Comparison of ENCODE assay signal across 8 mouse cellular contexts in genomic region chr12:84190151-84190820, GRCm38 (mm10). TPM values are rescaled to one million over a fixed set of nuclear protein-coding genes. Genes with fewer than 3 reads are reported as not detected.
A peak's percentile ranks its signal among the peaks of the same experiment; 100 is the strongest.
DNase-seq lines count a peak whose midpoint lies in the region; ATAC-seq lines count a peak whose summit lies in the region.

No protein-coding gene starts in this region.

- WGBS in heart, embryonic 11.5 days (ENCODE audit: insufficient replicate concordance) = 29% methylated on average over 13 of the region's 15 CpGs
- WGBS in forebrain, embryonic 14.5 days = 64% methylated on average over 15 of the region's 15 CpGs
- WGBS in liver, embryonic 12.5 days (ENCODE audit: insufficient replicate concordance) = 43% methylated on average over 13 of the region's 15 CpGs

- H3K4me1 ChIP-seq in heart, embryonic 11.5 days (ENCODE audit: control insufficient read depth, insufficient read depth, low read length) = peaks cover 72% of the 10 kb centered on the region
- H3K4me1 ChIP-seq in forebrain, embryonic 14.5 days (ENCODE audit: control insufficient read depth, insufficient read depth, low read length) = peaks cover 53% of the 10 kb centered on the region
- peaks cover 83% of the 10 kb centered on the region for H3K4me1 ChIP-seq in liver, embryonic 12.5 days

- no peak for DNase-seq in heart, postnatal 4 days
- peak; percentile 90 for DNase-seq in ES-CJ7 (ENCODE audit: low read depth, low spot score)
- no peak for DNase-seq in forebrain, embryonic 14.5 days (ENCODE audit: low spot score)
- no peak for DNase-seq in frontal cortex, postnatal 14 days (ENCODE audit: low spot score in 2 of 2)
- DNase-seq in spleen, postnatal 14 days (ENCODE audit: low spot score in 2 of 2) = no peak

- H3K9ac ChIP-seq in heart, embryonic 11.5 days (ENCODE audit: low read depth, low read length) = no peak overlapping the region
- no peak overlapping the region for H3K9ac ChIP-seq in forebrain, embryonic 14.5 days (ENCODE audit: low read length)
- H3K9ac ChIP-seq in liver, embryonic 12.5 days = peak overlapping the region; percentile 99

- H3K36me3 ChIP-seq in heart, embryonic 11.5 days (ENCODE audit: control insufficient read depth, insufficient read depth, low read length) = no peaks in the 10 kb centered on the region
- H3K36me3 ChIP-seq in forebrain, embryonic 14.5 days (ENCODE audit: control insufficient read depth, insufficient read depth, low read length) = no peaks in the 10 kb centered on the region
- H3K36me3 ChIP-seq in liver, embryonic 12.5 days = peaks cover 52% of the 10 kb centered on the region

- H3K27ac ChIP-seq in heart, embryonic 11.5 days (ENCODE audit: low read depth, low read length) = no peak overlapping the region; the same call in 1 of the 2 replicates
- H3K27ac ChIP-seq in forebrain, embryonic 14.5 days (ENCODE audit: low read depth, low read length) = no peak overlapping the region
- H3K27ac ChIP-seq in liver, embryonic 12.5 days = peak overlapping the region; percentile 98; the same call in 1 of the 2 replicates

- no peaks in the 10 kb centered on the region for H3K9me3 ChIP-seq in heart, embryonic 11.5 days (replicated peaks; ENCODE audit: control insufficient read depth, low read length)
- no peaks in the 10 kb centered on the region; the same call in 1 of the 2 replicates for H3K9me3 ChIP-seq in forebrain, embryonic 14.5 days (replicated peaks; ENCODE audit: control insufficient read depth, low read length)
- peaks cover 7% of the 10 kb centered on the region; the same call in 1 of the 2 replicates for H3K9me3 ChIP-seq in liver, embryonic 12.5 days (replicated peaks)

- ATAC-seq in heart, embryonic 11.5 days (replicated peaks; ENCODE audit: insufficient number of reproducible peaks, low FRiP score, low TSS enrichment) = no peak
- ATAC-seq in forebrain, embryonic 14.5 days = no peak
- ATAC-seq in liver, embryonic 12.5 days = no peak
- no peak for ATAC-seq in megakaryocyte-erythroid progenitor cell, adult 5-6 weeks (replicated peaks; ENCODE audit: low FRiP score, low TSS enrichment, poor library complexity, severe bottlenecking)

- H3K4me2 ChIP-seq in heart, embryonic 11.5 days = peak overlapping the region; percentile 39
- peak overlapping the region; percentile 95; the same call in 1 of the 2 replicates for H3K4me2 ChIP-seq in forebrain, embryonic 14.5 days (ENCODE audit: low read length)
- H3K4me2 ChIP-seq in liver, embryonic 12.5 days = peak overlapping the region; percentile 99

- H3K4me3 ChIP-seq in heart, embryonic 11.5 days (ENCODE audit: low read depth, low read length) = no peak overlapping the region
- H3K4me3 ChIP-seq in forebrain, embryonic 14.5 days (ENCODE audit: low read depth, low read length) = no peak overlapping the region
- H3K4me3 ChIP-seq in liver, embryonic 12.5 days = peak overlapping the region; percentile 87

- no peaks in the 10 kb centered on the region for H3K27me3 ChIP-seq in heart, embryonic 11.5 days (ENCODE audit: control insufficient read depth, insufficient read depth, low read length)
- no peaks in the 10 kb centered on the region for H3K27me3 ChIP-seq in forebrain, embryonic 14.5 days (replicated peaks; ENCODE audit: control insufficient read depth, insufficient read depth, low read length)
- H3K27me3 ChIP-seq in liver, embryonic 12.5 days (replicated peaks) = no peaks in the 10 kb centered on the region

RNA-seq across cellular contexts. Expression of gene Elmsan1, which starts 28.4 kb away (rescaled TPM):
- polyA plus RNA-seq in heart, embryonic 11.5 days (2014; fragmentation: Nextera tagmentation; extraction: Ambion mirVana) = 5.9 and 7.1 TPM in 2 replicates
- total RNA-seq in heart, postnatal 4 days (2021) = 10 to 100 TPM; 18.5 to 18.6 TPM
- polyA plus RNA-seq in forebrain, embryonic 14.5 days (2014; fragmentation: Nextera tagmentation; extraction: Ambion mirVana) = 3.2 and 3.4 TPM in 2 replicates
- polyA plus RNA-seq in liver, embryonic 12.5 days (2016; fragmentation: Nextera tagmentation; extraction: Ambion mirVana) = 6.9 and 8.0 TPM in 2 replicates
- 29.6 and 42.1 TPM in 2 replicates for total RNA-seq in megakaryocyte-erythroid progenitor cell, adult 5-6 weeks (2014; fragmentation: Nextera tagmentation)
- 12.9 and 13.2 TPM in 2 replicates for total RNA-seq in megakaryocyte-erythroid progenitor cell, adult 5-6 weeks (2017)

RNA-seq across cellular contexts. Expression of gene Pnma1, which starts 42.0 kb away (rescaled TPM):
- 0.50 and 0.62 TPM in 2 replicates for polyA plus RNA-seq in heart, embryonic 11.5 days (2014; fragmentation: Nextera tagmentation; extraction: Ambion mirVana)
- total RNA-seq in heart, postnatal 4 days (2021) = under 1 TPM; 0.54 to 0.62 TPM
- polyA plus RNA-seq in forebrain, embryonic 14.5 days (2014; fragmentation: Nextera tagmentation; extraction: Ambion mirVana) = 4.1 and 6.0 TPM in 2 replicates
- polyA plus RNA-seq in liver, embryonic 12.5 days (2016; fragmentation: Nextera tagmentation; extraction: Ambion mirVana) = 0.08 and 0.20 TPM in 2 replicates
- not detected in 2 replicates for total RNA-seq in megakaryocyte-erythroid progenitor cell, adult 5-6 weeks (2014; fragmentation: Nextera tagmentation)
- 1.2 TPM in 1 of 2 replicates, not detected in the other for total RNA-seq in megakaryocyte-erythroid progenitor cell, adult 5-6 weeks (2017)

Comparison
In these comparisons a context has a peak if more than half of its experiments do, and no peak if none do; other contexts are left out.
1. H3K4me2 ChIP-seq: peak in every context shown above with its lines; median percentile 99 in liver, embryonic 12.5 days; 95 in forebrain, embryonic 14.5 days; 39 in heart, embryonic 11.5 days.